Mouse (Mus musculus) CD4-positive helper T cell, adult 2 months (primary cell): ENCODE data around the gene Nes.

ENCODE experiments used
- DNase-seq: peaks from one replicate; pipeline ENCODE4 v3.0.0-alpha.2; 2012; ENCODE audit warnings: low read depth, missing footprints, low spot score

The Nes gene

DNA sequence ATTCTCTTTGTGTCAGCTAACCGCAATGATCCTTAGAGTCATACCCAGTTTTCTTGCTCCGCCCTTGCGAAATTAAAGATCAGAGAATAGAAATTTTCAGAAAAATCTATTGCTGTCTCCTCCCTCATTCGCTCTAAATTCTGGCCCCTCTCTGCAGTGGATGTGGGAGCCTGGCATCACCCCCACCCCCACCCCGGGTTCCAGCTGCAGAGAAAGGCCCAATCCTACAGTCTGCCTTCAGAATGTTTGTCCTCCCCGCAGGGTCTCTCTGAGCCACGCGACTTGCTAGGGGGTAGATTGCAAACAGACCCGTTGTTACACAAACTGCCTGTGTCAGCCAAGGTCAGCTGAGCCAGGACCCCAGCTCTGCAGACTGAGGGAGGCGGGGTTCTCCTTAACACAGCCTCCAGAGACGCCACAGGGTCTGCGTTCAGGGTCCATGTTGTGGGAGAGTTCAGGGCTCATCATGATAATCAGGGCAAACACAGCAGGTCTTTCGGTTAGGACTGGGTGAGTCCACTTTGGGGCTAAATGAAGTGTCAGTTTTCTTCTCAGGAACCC, 20.8 kb upstream of the Nes start:
- DNase-seq: no peak

DNA sequence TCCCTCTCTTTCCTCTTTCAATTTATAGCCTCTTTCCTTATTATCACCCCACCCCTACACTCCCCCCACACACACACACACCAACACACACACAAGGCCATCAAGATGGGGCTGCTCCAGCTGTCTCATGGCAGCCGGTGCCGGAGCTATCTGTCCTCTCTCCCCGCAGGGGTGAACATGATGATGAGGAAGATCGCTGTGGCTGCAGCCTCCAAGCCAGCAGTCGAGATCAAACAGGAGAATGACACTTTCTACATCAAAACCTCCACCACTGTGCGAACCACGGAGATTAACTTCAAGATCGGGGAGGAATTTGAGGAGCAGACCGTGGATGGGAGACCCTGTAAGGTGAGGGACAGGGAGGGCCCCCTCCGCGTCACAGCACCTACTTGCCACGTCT, 18.9 kb upstream of the Nes start:
- no peak for DNase-seq

DNA sequence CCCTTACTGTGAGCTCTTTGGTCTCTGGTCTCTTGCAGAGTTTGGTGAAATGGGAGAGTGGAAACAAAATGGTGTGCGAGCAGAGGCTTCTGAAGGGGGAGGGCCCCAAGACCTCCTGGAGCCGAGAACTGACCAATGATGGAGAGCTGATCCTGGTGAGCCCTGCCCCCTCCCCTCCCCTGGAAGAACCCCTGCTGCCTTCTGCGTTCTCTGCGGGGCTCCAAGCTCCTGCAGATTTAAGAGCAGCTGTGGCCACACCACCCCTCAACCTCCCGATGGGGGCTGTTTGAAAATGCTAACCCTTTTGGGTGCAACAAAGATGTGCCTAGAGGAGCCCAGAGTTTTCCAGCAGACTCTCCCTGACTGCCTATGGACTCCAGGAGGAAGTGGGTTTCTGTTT, 18.4 kb upstream of the Nes start:
- no peak for DNase-seq

DNA sequence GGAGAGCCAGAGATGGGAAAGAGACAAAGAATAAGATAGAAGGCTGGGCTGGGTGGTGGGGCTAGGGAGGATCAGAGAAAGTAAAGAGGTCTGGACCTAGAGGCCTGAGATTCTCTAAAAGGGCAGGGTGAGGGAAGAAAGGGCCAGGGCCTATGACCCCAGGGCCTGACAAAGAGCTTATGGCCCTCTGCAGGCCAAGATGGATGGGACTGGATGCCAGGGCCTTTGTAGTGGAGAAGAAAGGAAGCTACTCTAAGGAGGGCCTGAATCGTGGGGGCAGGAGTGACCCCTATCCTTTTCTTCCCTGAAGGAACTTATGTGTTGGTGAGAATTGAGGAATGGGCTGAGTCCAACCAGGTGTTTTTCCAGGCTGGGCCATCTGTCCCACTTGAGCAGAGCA, 12.8 kb upstream of the Nes start:
- no peak for DNase-seq

DNA sequence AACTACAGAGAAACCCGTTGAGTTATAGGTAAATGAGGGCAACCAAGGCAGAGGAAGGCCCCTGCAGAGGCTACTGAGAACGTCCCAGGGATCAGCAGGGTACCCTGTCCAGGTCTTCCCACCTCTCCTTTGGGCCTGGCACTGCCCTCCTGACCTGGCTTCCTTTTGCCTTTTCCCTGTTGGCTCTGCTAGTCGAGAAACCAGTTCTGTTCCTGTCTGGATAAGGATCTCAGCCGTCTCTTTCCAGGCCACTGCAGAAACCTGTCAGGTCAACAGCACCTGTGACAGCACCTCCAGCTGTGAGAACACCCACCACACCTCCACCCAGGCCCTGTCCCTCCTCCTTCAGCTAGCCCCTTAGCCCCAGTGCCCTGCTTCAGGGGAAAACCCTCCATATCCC, 12.4 kb upstream of the Nes start:
- DNase-seq: no peak

DNA sequence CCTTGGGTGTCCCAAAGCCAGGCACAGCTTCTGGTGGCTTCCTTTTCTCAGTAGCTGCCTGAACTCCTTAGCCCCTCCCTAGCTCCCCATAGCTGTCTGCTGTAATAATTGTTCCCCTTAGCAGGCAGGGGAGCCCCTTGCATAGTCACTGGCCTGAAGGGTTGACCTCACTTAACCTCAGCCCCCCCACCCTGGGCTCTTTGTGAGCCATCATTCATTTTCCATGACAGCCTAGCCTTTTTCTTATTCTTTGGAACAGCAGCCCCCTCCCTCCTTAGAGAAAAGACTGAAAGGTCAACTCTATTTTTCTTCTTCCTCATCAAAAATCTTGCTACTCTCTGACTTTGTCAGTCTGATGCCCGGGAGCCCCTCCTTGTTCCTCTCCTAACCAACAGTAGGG, 11.9 kb upstream of the Nes start:
- DNase-seq: no peak

DNA sequence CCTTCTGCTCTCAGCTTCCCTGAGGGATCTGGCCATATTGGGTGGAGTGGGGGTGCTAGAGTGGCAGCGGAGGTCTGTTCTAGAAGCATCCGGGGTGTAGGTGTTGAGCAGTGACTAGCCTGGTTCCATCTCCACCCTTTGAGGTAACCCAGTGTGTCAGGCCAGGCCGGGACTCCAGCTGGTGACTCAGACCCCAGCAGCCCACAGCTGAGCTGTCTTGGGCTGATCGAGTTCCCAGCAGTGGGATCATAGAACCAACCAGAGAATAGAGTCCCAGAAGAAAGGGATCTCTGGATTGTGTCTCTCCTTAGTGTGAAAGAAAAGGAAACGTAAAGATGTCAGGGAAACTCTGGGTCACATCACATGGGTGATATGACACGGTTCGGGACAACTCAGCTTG, 11.5 kb upstream of the Nes start:
- no peak for DNase-seq

DNA sequence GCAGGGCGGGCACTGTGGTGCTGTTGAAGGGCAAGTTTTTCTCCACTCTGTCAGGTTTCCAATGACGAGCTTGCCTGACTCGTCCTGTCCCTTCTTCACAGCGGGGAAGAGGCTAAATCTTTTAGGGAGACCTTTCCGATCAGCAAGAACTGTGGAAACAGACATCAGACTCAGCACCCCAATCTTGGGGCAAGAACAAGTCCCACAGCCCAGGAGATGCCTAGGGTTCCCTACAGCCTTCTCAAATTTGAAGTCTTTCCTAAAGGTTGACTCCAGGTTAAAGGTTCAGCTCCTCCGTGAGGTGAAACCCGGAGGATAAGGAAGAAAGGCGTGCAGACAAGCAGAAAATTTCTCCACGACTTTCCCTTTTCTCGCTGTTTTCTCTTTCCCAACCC, 10.7 kb upstream of the Nes start:
- DNase-seq: no peak

DNA sequence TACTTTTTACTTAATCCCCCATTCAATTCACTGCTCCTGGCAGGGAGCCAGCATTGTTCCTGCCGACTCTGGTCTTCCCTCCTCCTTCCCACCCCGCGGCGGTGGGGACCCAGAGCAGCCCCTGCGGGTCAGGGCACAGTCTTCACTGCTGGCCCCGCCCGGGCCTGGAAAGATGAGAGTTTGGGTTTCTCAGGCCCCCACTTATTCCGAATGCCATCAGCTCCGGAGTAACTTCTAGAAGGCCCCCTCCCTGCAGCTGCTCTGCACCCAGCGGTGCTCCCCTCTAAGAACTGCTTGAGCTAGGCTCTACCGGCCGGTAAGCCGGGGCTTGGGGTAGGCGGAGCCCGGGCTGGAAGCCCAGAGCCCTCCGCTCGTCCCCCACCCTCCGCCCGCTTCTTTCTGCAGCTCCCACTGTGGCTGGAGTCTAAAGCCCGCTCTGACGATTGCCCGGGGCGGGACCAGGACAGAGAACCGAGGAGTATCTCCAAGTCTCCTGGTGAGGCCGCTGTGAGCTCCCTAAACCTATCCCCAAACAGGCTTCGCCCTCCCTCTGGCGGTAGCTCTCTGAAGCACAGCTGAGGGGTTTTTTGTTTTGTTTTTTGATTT, 10.2 kb upstream of the Nes start:
- DNase-seq: peak; percentile 81

DNA sequence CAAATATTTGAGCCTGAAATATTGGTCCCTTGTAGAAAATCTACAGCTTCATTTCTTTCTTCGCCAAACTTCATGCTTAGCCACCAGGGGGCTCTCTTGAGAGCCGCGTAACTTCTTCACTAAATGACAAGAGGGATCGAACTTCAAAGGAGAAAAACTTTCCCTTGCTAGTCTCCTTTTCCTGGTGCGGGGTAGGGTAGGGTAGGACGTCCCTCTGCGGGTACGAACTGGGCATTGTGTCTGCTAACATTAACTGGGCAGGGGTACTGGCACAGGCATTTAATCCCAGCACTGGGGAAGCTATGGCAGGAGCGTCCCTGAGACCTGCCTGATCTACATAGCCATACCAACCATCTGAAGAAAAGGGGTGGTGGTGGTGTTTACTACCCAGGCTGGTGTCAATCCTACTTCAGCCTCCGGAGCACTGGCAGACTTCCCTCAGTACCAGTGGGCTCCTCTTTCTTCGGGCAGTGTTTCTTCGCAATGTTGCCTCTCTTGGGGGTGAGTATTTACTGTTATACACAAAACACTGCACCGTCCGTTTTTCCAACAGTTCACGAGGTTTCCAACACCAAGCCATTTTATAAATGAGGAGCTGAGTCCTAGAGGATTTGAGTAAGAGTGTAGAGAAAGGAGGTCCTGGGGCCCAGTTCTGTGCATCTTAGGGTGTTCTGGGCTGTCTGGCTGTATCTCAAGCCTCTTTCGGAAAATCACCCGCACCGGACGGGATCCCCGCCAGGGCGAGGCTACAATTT, 517 bp upstream of the Nes start:
- peak; percentile 75 for DNase-seq

DNA sequence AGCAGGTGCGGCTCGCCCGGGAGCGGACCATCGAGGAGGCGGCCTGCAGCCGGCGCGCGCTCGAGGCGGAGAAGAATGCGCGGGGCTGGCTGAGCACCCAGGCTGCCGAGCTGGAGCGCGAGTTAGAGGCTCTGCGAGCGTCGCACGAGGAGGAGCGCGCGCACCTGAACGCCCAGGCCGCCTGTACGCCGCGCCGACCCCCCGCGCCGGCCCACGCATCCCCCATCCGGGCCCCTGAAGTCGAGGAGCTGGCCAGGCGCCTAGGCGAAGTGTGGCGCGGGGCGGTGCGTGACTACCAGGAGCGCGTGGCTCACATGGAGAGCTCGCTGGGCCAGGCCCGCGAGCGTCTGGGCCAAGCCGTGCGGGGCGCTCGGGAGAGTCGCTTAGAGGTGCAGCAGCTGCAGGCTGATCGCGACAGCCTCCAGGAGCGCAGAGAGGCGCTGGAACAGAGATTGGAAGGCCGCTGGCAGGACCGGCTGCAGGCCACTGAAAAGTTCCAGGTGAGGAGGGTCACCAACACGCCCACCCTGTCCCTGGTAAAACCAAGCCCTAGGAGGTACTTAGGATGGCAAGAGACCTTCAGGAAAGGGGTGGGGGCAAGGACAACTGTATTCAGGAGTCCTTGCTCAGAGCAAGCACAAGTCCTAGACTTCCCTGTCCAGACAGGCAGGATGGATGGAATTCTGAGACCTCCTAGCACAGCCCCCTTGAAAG, 768 bp downstream of the Nes start:
- DNase-seq: no peak

DNA sequence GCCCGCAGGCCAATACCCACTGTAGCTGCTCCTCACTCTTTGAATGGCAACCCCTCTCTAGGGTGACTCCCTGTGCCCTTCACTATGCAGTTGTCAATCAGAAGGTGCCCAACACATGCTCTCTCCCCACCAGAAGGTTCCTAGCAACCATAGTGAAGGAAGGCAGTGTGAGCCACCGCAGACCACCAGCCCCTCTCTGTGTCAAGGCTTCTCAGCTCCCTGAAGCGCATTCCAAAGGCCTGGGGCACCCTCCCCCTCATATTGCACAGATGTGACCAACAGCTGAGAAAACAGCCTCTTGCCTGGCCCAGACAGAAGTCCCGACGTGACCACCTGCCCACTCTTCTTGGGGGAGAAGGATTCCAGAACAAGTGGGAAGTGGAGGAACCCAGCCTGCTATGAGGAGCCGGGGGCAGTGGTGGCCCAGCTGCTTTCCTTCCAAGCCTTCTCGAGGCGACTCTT, 1.4 kb downstream of the Nes start:
- DNase-seq: no peak

DNA sequence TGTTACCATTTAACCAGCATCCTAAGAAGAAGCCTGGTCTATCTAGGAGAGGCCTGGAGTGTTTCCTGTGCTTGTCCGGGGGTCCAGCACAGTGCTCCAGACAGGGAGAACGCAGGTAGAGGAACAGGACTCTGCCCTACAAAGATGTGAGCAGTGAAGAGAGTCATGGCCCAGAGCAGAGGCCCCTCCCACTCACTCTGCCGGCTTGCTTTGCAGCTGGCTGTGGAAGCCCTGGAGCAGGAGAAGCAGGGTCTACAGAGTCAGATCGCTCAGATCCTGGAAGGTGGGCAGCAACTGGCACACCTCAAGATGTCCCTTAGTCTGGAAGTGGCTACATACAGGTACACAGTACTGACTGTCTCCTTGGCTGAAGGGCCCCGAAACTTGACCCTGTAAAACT, 1.9 kb downstream of the Nes start:
- no peak for DNase-seq

DNA sequence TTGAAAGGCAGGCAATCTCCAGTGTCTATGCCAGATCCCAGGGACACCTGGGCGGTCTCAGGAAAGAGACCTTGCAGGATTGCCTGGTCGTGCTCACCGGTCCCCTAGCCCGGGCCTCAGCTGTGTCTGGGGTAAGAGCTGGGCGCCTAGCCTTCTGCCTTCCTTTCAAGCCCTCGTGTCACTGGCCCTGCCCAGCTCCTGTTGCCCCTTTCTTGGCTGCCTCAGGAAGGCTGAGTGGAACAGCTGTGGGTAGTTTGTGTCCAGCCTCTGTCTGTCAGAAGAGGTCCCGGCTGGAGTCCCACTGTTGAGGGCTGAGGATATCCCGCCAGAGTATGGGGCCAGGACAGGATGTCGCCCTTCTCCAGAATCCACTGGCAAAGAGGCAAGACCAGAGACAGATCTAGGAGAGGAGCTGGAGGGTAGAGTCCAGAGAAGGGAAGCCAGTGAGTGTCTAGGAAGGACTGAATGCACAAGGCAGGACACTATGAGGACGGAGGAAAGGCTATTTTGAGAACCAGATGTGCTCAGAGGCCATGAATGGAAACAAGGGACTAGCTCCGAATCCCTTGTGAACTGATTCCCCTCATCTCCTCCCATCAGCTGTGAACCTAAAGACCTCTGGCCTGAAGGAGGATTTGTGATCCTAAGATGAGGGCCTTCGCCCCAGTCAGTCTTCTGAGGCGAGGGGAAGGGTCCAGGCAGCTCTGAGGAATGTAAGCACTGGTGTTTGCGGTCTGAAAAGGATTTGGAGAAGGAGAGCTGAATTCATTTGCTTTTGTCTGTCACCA, 2.9 kb downstream of the Nes start:
- no peak for DNase-seq

DNA sequence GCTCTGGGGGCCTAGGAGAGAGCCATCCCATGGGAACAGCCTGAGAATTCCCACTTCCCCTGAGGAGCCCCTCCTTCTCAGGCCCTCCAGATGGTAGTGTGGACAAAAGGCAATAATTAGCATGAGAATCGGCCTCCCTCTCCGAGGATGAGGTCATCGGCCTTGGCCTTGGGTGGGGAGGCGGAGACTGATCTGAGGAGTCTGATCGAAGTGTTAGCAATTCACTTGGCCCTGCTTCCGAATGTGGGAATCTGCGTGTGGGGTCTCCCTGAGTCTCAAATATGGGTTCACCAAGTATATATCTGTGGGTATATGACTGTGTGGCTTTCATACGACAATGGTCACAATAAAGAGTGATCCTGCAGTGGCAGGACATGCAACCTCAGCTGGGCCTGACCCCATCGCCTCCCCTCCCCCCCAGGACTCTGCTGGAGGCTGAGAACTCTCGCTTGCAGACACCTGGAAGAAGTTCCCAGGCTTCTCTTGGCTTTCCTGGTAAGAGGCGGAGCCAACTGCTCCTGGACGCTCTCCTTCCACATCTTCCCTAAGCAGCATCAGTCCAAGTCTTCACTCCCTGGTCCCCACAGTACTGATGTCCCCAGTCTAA, 3.6 kb downstream of the Nes start:
- DNase-seq: no peak

DNA sequence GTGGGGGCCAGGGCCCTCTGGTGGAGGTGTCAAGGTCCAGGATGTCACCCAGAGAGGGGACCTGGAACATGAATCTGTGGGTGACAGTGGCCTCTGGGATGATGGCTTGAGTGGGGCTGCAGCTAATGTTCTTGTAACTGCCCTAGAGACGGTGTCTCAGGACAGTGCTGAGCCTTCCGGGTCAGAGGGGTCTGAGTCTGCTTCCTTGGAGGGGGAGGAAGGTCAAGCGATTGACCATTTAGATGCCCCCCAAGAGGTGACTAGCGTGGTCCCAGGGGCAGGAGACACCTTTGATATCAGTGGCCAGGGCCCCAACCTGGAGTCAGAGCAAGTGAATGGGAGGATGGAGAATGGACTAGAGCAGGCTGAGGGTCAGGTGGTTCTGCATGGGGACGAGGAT, 8.6 kb downstream of the Nes start:
- no peak for DNase-seq

DNA sequence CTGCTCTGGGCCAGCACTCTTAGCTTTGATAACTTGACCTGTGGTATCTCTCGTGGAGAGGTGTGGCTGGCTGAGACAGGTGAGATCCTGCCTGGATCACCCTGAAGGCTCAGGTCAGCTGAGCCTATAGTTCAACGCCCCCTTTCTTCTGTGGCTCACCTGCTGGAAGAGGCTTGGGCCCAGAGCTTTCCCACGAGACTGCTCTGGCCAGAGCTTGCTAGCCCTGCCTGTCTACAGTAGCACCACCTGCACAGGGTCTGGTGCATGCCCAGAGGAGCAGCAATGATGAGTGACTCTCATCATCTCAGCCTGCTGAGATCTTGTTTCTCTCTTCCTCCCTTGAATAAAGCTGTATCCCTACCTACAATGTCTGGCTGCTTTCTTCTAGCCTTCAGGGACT, 9.2 kb downstream of the Nes start:
- DNase-seq: no peak

DNA sequence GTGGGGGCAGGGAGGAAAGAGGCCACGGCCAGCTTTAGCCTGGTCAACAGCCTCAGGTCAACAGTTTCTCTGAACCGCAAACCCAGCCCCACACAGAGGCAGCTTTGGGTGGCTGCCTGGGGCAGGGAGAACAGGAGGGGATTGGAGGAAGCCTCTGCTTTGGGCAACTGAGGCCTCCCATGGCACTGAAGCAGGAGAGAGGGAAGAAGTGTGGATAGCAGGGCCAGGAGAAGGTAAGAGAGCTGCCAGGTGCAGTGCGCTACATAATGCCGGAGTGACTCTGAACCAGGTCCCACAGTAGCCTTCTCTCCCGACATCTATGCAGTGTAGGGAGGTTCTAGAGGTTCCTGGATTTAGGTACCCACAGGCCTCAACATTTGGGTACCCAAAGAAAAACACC, 9.8 kb downstream of the Nes start:
- no peak for DNase-seq

DNA sequence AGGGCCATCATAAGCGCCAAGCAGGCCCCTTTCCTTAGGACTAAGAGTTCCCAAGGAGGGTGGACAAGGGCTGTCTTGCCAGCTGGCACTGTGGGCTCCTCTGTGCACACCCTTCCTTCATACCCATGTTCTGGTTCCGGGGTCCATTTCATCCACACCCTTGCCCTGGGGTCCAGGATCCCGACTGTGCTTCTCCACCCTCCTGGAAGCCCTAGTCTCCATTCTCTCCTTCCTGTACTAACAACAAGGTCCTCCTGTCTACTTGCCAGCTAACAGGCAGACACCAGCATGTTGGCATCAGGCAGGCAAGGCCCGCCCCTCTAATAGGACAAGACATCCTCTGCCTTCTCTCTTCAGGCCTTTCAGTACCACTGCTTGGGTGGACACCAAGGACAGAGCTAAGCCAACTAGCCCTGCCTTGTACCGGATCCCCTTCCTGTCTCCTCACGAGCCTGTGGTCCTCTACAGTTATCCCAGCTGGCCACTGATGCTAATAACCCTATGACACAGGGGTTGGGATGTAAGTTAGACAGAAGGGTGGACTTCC, 10.4 kb downstream of the Nes start:
- no peak for DNase-seq

DNA sequence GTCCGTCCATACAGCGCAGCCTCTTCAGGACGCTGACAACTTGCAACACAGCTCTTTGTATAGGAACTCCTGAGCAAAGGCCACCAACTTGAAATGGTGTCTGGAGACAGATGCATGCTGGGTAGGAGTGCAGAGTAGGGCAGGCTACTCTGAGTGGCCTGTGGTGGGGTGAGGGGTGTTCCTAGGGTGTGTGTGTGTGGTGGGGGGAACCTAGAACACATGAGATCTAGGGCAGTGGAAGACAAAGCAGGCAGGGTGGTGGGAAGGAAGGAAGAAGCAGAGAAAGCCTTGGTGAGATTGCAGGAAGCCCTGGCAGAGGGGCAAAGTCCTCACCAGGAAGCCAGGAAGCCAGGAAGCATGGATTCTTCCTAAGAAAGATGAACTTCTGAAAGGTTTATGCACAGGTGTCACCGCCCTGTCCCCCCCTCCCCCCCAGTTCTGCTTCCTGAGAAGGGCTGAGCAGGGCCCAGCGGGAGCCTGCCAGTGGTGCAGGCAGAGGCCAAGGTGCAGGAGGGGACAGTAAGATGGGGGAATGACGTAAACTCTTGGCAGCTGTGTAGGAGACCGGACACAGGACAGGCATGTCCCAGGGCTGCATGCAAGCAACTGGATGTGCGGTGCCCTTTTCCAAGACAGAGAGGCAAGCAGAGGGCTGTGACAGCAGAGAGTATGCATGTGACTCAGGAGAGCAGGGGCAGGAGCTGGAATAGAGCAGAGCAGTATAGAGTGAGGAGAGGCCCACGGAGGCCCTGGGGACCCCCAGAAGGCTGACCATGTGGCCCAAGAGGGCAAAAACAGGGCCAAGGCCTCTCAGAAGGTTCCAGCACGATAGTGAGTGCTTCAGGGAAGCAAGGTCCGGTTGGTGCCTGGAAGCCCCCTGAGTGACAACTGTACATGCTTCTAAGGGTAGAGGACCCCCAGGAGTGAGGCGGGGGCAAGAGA, 11.3 kb downstream of the Nes start:
- no peak for DNase-seq
